Mouse (Mus musculus) lung, postnatal 25 days (tissue): ENCODE measurements around the gene Babam1.
"Not testable (repeated sequence)": the region's sequence is repeated elsewhere in the genome, so short reads cannot be mapped to it uniquely, and the experiment has no call there.

ENCODE experiments used
- DNase-seq: peaks from one replicate; pipeline ENCODE4 v3.0.0; 2022; ENCODE audit warnings: low spot score

Gene Babam1

GRCm38 (mm10) chr8:71406099-71407015 lies 9.7 kb downstream of the Babam1 start:
- peak; percentile 68 for DNase-seq

GRCm38 (mm10) chr8:71407441-71407840 lies 10.8 kb downstream of the Babam1 start:
- DNase-seq = no peak

- DNase-seq = no peak
Measured at GRCm38 (mm10) chr8:71408231-71408630, 11.6 kb downstream of the Babam1 start.

GRCm38 (mm10) chr8:71411535-71412273 lies 15.0 kb downstream of the Babam1 start:
- DNase-seq = no peak

- no peak for DNase-seq
Measured at GRCm38 (mm10) chr8:71422121-71422520, 25.5 kb downstream of the Babam1 start.

- DNase-seq = not testable (repeated sequence)
Measured at GRCm38 (mm10) chr8:71432935-71433334, 36.3 kb downstream of the Babam1 start.

GRCm38 (mm10) chr8:71437041-71437440 lies 40.4 kb downstream of the Babam1 start:
- no peak for DNase-seq

GRCm38 (mm10) chr8:71441404-71441803 lies 44.7 kb downstream of the Babam1 start:
- peak; percentile 52 for DNase-seq

GRCm38 (mm10) chr8:71445096-71445495 lies 48.4 kb downstream of the Babam1 start:
- no peak for DNase-seq

GRCm38 (mm10) chr8:71451337-71451736 lies 54.7 kb downstream of the Babam1 start:
- DNase-seq = no peak

GRCm38 (mm10) chr8:71451777-71452176 lies 55.1 kb downstream of the Babam1 start:
- no peak for DNase-seq

GRCm38 (mm10) chr8:71452669-71453068 lies 56.0 kb downstream of the Babam1 start:
- no peak for DNase-seq
